Mouse (Mus musculus) splenic B cell, adult 2 months (primary cell): ENCODE results near the gene Lamc2.

ENCODE experiments used
- DNase-seq: peaks from one replicate; pipeline ENCODE4 v3.0.0-alpha.2; 2011; ENCODE audit warnings: low read depth, low spot score
- H3K27me3 ChIP-seq: 2 replicates; pipeline ENCODE4 v1.6.1; 2012; ENCODE audit warnings: mild to moderate bottlenecking, low read length, moderate library complexity, mixed read lengths; ENCODE audit not compliant: control insufficient read depth, poor library complexity, insufficient read depth, severe bottlenecking
- H3K36me3 ChIP-seq: 2 replicates; pipeline ENCODE4 v1.6.1; 2012; ENCODE audit warnings: mild to moderate bottlenecking, low read length, moderate library complexity, mixed read lengths; ENCODE audit not compliant: control insufficient read depth, poor library complexity, insufficient read depth, severe bottlenecking

The Lamc2 gene

DNA sequence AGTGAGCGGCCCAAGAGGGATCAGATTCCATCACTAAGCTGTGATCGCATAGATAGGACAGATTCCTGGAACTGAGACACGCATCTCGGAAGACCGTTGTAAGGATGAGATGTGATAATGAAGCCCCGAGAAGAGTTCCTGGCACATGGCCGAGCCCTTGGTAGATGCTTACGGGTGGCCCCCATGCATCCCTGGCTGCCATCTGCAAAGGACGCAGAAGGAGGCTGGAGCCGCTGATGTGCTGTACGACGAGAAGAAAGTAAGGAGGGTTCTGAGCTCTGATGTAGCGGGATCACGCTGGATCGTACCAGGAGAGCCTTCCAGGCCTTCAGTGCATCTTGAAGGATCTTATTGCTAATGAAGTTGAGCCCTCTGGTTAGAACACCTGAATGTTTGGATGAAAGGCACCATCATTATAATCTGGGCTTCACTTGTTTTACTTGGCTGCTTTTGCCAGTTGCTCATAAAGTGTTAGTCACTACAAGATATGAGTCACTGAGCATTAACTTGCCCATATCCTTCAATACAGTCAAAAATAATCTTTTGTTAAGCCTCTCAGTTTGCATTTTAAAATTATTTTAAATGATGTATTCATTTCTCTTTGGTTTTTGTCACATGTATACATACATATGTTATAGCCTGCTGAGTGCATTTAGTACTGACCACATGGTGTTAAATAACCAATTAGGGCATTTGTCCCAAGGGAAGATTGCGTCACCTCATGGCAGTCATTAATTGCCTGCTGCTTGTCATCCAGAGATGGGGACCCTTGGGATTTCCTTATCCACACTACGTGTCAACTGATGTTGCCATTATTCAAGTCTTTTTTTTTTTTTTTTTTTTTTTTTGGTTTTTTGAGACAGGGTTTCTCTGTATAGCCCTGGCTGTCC lies 83.7 kb downstream of the Lamc2 start:
- DNase-seq: no peak
- no peaks in the 10 kb centered on the region for H3K36me3 ChIP-seq
- H3K27me3 ChIP-seq: no peaks in the 10 kb centered on the region

DNA sequence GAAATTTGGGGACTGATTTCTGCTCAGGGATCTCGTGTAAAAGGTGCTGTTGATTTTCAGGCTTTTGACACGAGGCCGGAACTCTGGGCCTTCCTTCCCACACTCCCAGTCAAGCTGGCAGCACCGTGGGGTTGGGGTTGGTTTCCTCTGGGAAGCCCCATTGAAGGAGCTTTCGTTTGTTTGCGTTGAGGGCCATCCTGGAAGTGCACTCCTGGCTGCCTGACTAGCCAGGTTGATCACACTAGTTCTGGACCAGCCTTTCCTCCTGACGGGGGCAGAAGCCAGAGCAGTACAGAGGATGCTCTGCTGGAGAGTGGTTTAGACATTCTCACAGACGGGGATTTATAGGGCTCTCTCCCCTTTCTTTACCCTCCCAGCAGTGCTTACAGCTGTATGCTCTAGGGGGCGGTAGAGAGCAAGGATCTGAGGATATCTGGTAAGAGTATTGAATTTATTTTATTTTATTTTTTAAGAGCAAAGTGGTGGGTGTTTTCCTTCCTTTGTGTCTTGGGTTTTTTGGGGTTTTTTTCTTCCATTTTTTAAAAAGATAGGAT lies 84.8 kb downstream of the Lamc2 start:
- peak; percentile 74 for DNase-seq
- H3K36me3 ChIP-seq: no peaks in the 10 kb centered on the region

GRCm38 (mm10) chr1:153100912-153101311 lies 85.3 kb downstream of the Lamc2 start:
- no peaks in the 10 kb centered on the region for H3K27me3 ChIP-seq
- no peak for DNase-seq
- no peaks in the 10 kb centered on the region for H3K36me3 ChIP-seq

More for the DNA sequence above, 84.8 kb downstream of the Lamc2 start:
- H3K27me3 ChIP-seq: no peaks in the 10 kb centered on the region

DNA sequence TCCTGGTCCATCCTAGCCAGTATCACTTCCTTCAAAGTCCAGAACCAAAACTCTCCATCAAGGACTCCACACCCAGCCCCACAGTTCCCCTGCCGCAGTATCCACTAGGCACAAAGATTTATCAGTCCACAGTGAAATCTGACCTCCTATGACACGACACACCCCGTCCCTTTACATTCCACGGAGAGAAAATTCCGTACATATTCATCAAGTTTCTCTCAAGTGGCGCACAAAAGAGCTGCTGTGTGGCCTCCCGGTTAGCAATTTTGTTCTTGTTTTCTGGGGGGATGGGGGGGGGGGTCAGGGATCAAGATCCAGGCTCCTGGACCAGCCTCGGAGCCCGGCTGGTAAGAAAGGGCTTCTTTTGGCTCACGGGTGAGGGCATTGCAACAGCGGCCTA lies 87.7 kb downstream of the Lamc2 start:
- no peak for DNase-seq
- no peaks in the 10 kb centered on the region for H3K27me3 ChIP-seq
- no peaks in the 10 kb centered on the region for H3K36me3 ChIP-seq

- no peaks in the 10 kb centered on the region for H3K36me3 ChIP-seq
- DNase-seq: no peak
- H3K27me3 ChIP-seq: no peaks in the 10 kb centered on the region
Observed at GRCm38 (mm10) chr1:153097017-153097675, 89.1 kb downstream of the Lamc2 start.

DNA sequence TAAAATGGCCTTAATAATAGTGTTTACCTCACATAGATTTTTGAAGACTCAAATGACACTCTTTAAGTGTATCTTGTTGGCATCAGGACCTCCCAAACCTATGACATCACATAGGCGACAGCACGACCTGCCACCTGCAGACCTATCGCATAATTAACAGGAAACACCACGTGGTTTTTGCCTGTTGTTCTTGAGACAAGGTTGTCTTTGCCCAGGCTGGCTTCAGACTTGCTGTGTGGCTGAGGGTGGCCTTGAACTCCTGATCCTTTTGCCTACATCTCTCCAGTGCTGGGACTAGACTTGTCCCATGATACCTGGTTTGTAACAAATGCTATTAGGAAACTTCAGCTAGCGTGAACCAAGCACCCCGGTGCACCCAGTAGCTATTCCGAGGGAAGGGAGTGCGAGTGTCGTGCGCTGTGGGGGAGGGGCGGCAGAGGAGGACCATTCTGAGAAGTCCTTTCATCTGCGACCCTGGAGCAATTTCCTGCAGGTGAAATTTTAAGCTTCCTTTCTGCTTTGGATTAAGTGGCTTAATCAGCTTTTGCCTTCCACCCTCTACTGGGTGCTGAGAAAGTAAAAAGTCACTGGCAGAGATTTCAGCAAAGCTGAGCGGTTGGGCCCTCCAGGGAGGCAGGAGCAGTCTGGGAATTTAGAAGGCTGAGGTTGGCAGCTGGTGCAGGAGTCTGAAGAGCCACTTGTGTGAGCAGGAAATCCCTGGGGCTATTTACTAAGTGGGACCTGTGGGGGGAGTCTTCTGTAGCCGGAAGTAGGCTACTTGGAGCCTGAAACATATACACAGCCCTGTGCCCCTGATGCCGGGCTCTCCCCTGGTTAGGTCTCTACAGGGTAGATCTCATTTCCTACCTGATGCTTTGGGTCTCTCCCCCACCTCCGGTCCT lies 90.2 kb downstream of the Lamc2 start:
- H3K36me3 ChIP-seq: no peaks in the 10 kb centered on the region
- no peaks in the 10 kb centered on the region for H3K27me3 ChIP-seq
- no peak for DNase-seq

- Histone ChIP-seq H3K27me3 (no peaks in the 10 kb centered on the region), H3K36me3 (no peaks in the 10 kb centered on the region)
- no peak for DNase-seq
Observed at GRCm38 (mm10) chr1:153095328-153095727, 90.9 kb downstream of the Lamc2 start.

- H3K27me3 ChIP-seq: no peaks in the 10 kb centered on the region
- DNase-seq: no peak
- no peaks in the 10 kb centered on the region for H3K36me3 ChIP-seq
Observed at GRCm38 (mm10) chr1:153094226-153095076, 91.8 kb downstream of the Lamc2 start.

DNA sequence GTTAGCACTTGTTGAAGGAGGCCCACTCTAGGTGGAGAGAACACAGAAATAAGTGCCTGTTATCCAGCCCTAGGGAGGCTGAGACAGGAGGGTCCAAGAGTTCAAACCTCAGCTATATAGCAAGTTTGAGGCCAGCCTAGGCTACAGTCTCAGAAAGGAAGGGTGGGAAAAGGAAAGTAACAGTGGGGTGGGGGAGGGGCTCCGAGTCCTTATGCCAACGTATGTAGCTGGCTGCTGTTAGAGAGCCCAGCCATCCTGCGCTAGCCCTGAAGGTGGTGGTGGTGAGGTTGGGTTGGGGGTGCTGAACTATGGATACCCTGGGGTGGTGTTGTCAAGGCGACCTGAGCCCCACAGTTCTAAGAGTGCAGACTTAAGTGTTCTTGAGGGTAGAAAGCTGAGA lies 92.7 kb downstream of the Lamc2 start:
- Histone ChIP-seq H3K27me3 (no peaks in the 10 kb centered on the region), H3K36me3 (no peaks in the 10 kb centered on the region)
- no peak for DNase-seq

- DNase-seq: no peak
- H3K36me3 ChIP-seq: no peaks in the 10 kb centered on the region
- H3K27me3 ChIP-seq: no peaks in the 10 kb centered on the region
Observed at GRCm38 (mm10) chr1:153093172-153093571, 93.1 kb downstream of the Lamc2 start.

- peak; percentile 26 for DNase-seq
- Histone ChIP-seq H3K27me3 (no peaks in the 10 kb centered on the region), H3K36me3 (no peaks in the 10 kb centered on the region)
Observed at GRCm38 (mm10) chr1:153092237-153092975, 93.8 kb downstream of the Lamc2 start.

GRCm38 (mm10) chr1:153091438-153092236 lies 94.6 kb downstream of the Lamc2 start:
- no peak for DNase-seq
- Histone ChIP-seq H3K27me3 (no peaks in the 10 kb centered on the region), H3K36me3 (no peaks in the 10 kb centered on the region)

GRCm38 (mm10) chr1:153090807-153091206 lies 95.4 kb downstream of the Lamc2 start:
- Histone ChIP-seq H3K27me3 (no peaks in the 10 kb centered on the region), H3K36me3 (no peaks in the 10 kb centered on the region)
- DNase-seq: no peak
